ENCODE assay signal across 7 mouse cellular contexts in genomic region chr13:60146994-60147856, GRCm38 (mm10). TPM values are rescaled to one million over a fixed set of nuclear protein-coding genes. Genes with fewer than 3 reads are reported as not detected.
DNase-seq lines count a peak whose midpoint lies in the region; ATAC-seq and TF ChIP-seq lines count a peak whose summit lies in the region.

No protein-coding gene starts in this region.

- WGBS in heart, embryonic 15.5 days = 3% methylated on average over 21 of the region's 21 CpGs
- WGBS in limb, embryonic 14.5 days = 6% methylated on average over 21 of the region's 21 CpGs

- H3K36me3 ChIP-seq in heart, embryonic 15.5 days = no peaks in the 10 kb centered on the region
- no peaks in the 10 kb centered on the region for H3K36me3 ChIP-seq in limb, embryonic 14.5 days (ENCODE audit: control insufficient read depth, insufficient read depth, low read length)

- H3K27me3 ChIP-seq in heart, embryonic 15.5 days = no peaks in the 10 kb centered on the region
- no peaks in the 10 kb centered on the region for H3K27me3 ChIP-seq in limb, embryonic 14.5 days (ENCODE audit: control insufficient read depth, insufficient read depth, low read length)

- peak; percentile 7 for DNase-seq in lung, postnatal 10 days
- DNase-seq in lung, postnatal 4 days = no peak
- DNase-seq in limb, embryonic 14.5 days (ENCODE audit: low spot score) = peak; percentile 64
- peak; percentile 53 for DNase-seq in yolk sac, embryonic 10.5 days (ENCODE audit: low spot score)
- no peak for DNase-seq in left cerebral cortex, postnatal 14 days (ENCODE audit: low spot score in 2 of 2)
- no peak for DNase-seq in lung, postnatal 25 days (ENCODE audit: low spot score)

- TF ChIP-seq POLR2A in limb, embryonic 14.5 days (IDR thresholded peaks at IDR 0.05; ENCODE audit: borderline replicate concordance, extremely low read depth, insufficient read depth, insufficient read length) = no peak

- no peaks in the 10 kb centered on the region for H3K9me3 ChIP-seq in heart, embryonic 15.5 days (replicated peaks)
- H3K9me3 ChIP-seq in limb, embryonic 14.5 days (ENCODE audit: control insufficient read depth, low read length) = no peaks in the 10 kb centered on the region

- H3K27ac ChIP-seq in heart, embryonic 15.5 days = no peak overlapping the region
- H3K27ac ChIP-seq in limb, embryonic 14.5 days (replicated peaks; ENCODE audit: low read depth, low read length) = peak overlapping the region; percentile 75

- H3K4me2 ChIP-seq in heart, embryonic 15.5 days = peak overlapping the region; percentile 70
- H3K4me2 ChIP-seq in limb, embryonic 14.5 days (replicated peaks; ENCODE audit: low read depth, low read length, severe bottlenecking) = peak overlapping the region; percentile 48

- peaks cover 6% of the 10 kb centered on the region; the same call in 1 of the 2 replicates for H3K4me1 ChIP-seq in heart, embryonic 15.5 days (replicated peaks)
- H3K4me1 ChIP-seq in limb, embryonic 14.5 days (ENCODE audit: control insufficient read depth, insufficient read depth, low read length) = peaks cover 24% of the 10 kb centered on the region

- peak overlapping the region; percentile 46 for H3K4me3 ChIP-seq in heart, embryonic 15.5 days
- H3K4me3 ChIP-seq in limb, embryonic 14.5 days (replicated peaks; ENCODE audit: low read length) = peak overlapping the region; percentile 24

- intact Hi-C loops in left cerebral cortex, postnatal 14 days (cut with DNase I) = no loop called here

- no peak for ATAC-seq in heart, embryonic 15.5 days (replicated peaks; ENCODE audit: insufficient number of reproducible peaks, insufficient read depth, low FRiP score, low read depth)
- peak; percentile 84 for ATAC-seq in limb, embryonic 14.5 days (ENCODE audit: low FRiP score, low read depth)

- H3K9ac ChIP-seq in heart, embryonic 15.5 days = peak overlapping the region; percentile 52
- H3K9ac ChIP-seq in limb, embryonic 14.5 days (ENCODE audit: low read depth, low read length, severe bottlenecking) = peak overlapping the region; percentile 47

RNA-seq across cellular contexts. Expression of gene Gas1, which starts 29.9 kb away (rescaled TPM):
- polyA plus RNA-seq in heart, embryonic 15.5 days (2015; fragmentation: Nextera tagmentation; extraction: Ambion mirVana) = 37.2 and 47.7 TPM in 2 replicates
- polyA plus RNA-seq in limb, embryonic 14.5 days (2012; rRNA removed) = 385 and 686 TPM in 2 replicates
- 406 and 517 TPM in 2 replicates for polyA plus RNA-seq in limb, embryonic 14.5 days (2014; fragmentation: Nextera tagmentation; extraction: Ambion mirVana)
- total RNA-seq in left cerebral cortex, postnatal 14 days (2021) = 10 to 100 TPM in 1 of 2 experiments, 1 to 10 TPM in 1; 9.1 to 11.2 TPM

Comparison
In these comparisons a context has a peak if more than half of its experiments do, and no peak if none do; other contexts are left out.
1. DNase-seq: peak in lung, postnatal 10 days (single experiment), limb, embryonic 14.5 days (single experiment) and yolk sac, embryonic 10.5 days (single experiment); none in lung, postnatal 4 days (0 of 2), left cerebral cortex, postnatal 14 days (0 of 2) and lung, postnatal 25 days (single experiment).